Mouse (Mus musculus) testis, adult 2 months (tissue): ENCODE results near the gene Col3a1. TPM values are rescaled to one million over a fixed set of nuclear protein-coding genes. Genes with fewer than 3 reads are reported as not detected.

Experiments used
- H3K27ac ChIP-seq: fragments of 200-500 bp; 2 replicates; pipeline ENCODE4 v1.5.1; 2012; ENCODE audit warnings: low read depth, low read length; ENCODE audit not compliant: control insufficient read depth, insufficient read depth
- H3K27me3 ChIP-seq: fragments of 200-500 bp; 2 replicates; pipeline ENCODE4 v1.6.1; 2012; ENCODE audit warnings: mild to moderate bottlenecking, low read length, moderate library complexity; ENCODE audit not compliant: control insufficient read depth, insufficient read depth
- H3K36me3 ChIP-seq: fragments of 200-500 bp; 2 replicates; pipeline ENCODE4 v1.6.1; 2012; ENCODE audit warnings: mild to moderate bottlenecking, low read length; ENCODE audit not compliant: control insufficient read depth, insufficient read depth
- H3K4me1 ChIP-seq: fragments of 200-500 bp; 2 replicates; pipeline ENCODE4 v1.6.1; 2012; ENCODE audit warnings: low read length; ENCODE audit not compliant: control insufficient read depth, insufficient read depth
- H3K4me3 ChIP-seq: fragments of 200-500 bp; 2 replicates; pipeline ENCODE4 v1.5.1; 2012; ENCODE audit warnings: low read depth, mild to moderate bottlenecking, low read length, moderate library complexity, mixed read lengths; ENCODE audit not compliant: control insufficient read depth
- CTCF ChIP-seq: fragments of 200-500 bp; IDR thresholded peaks from 2 replicates; pipeline ENCODE4 v1.5.1; 2012; ENCODE audit warnings: low read depth, mild to moderate bottlenecking, inconsistent platforms, low read length, moderate library complexity; ENCODE audit not compliant: control insufficient read depth, insufficient read depth, insufficient replicate concordance
- POLR2A ChIP-seq: fragments of 200-500 bp; IDR thresholded peaks from 2 replicates; pipeline ENCODE4 v1.6.1; 2012; ENCODE audit warnings: low read depth, mild to moderate bottlenecking, inconsistent platforms, low read length, moderate library complexity; ENCODE audit not compliant: control insufficient read depth
- polyA plus RNA-seq: library from polyadenylated mRNA; depleted of rRNA; stranded (reverse); fragments of >200 nt; gene quantifications from 2 replicates; pipeline ENCODE4 v1.2.3, GENCODE M21; 2012; rRNA removed

Col3a1 gene
- polyA plus RNA-seq, 1 experiment, result 16.0 TPM

- no peak overlapping the region for H3K4me3 ChIP-seq
- peaks cover 3% of the 10 kb centered on the region; the same call in 1 of the 2 replicates for H3K4me1 ChIP-seq
- H3K27me3 ChIP-seq, result no peaks in the 10 kb centered on the region
- H3K27ac ChIP-seq, result no peak overlapping the region
- TF ChIP-seq CTCF, result no peak
- TF ChIP-seq POLR2A, result no peak
- no peaks in the 10 kb centered on the region for H3K36me3 ChIP-seq
Measured at GRCm38 (mm10) chr1:45329149-45329548, 17.8 kb downstream of the Col3a1 start.

DNA sequence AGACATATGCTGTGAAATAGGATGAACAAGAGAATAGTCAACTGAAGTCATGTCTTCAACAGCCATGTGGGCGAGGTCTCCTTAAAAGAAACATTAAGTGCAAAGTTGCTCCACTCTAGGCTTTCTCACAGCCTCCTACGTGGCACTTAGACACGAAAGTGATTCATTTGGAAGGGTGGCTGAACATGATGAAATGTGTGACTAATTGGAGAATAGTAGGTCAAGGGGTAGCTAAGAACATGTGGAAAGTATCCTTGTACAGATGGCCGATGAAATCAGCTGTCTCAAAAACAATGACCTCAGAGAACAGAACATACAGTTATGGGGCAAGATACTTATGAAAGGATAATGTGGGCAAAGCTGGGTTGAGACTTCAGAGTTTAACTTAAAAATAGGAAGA lies 44.6 kb downstream of the Col3a1 start:
- Histone ChIP-seq H3K4me1 (no peaks in the 10 kb centered on the region), H3K27ac (no peak overlapping the region), H3K36me3 (no peaks in the 10 kb centered on the region), H3K27me3 (no peaks in the 10 kb centered on the region), H3K4me3 (no peak overlapping the region)
- TF ChIP-seq POLR2A (no peak), CTCF (no peak)

- TF ChIP-seq POLR2A, result no peak
- TF ChIP-seq CTCF, result no peak
- H3K4me1 ChIP-seq, result no peaks in the 10 kb centered on the region
- H3K36me3 ChIP-seq, result no peaks in the 10 kb centered on the region
- H3K27me3 ChIP-seq, result no peaks in the 10 kb centered on the region
- H3K27ac ChIP-seq, result no peak overlapping the region
- H3K4me3 ChIP-seq, result no peak overlapping the region
Measured at GRCm38 (mm10) chr1:45358020-45358419, 46.7 kb downstream of the Col3a1 start.

GRCm38 (mm10) chr1:45359147-45359546 lies 47.8 kb downstream of the Col3a1 start:
- H3K27me3 ChIP-seq, result no peaks in the 10 kb centered on the region
- H3K4me1 ChIP-seq, result no peaks in the 10 kb centered on the region
- no peak overlapping the region for H3K4me3 ChIP-seq
- H3K27ac ChIP-seq, result no peak overlapping the region
- TF ChIP-seq POLR2A (no peak), CTCF (no peak)
- H3K36me3 ChIP-seq, result no peaks in the 10 kb centered on the region

GRCm38 (mm10) chr1:45359673-45360072 lies 48.3 kb downstream of the Col3a1 start:
- no peaks in the 10 kb centered on the region for H3K27me3 ChIP-seq
- H3K36me3 ChIP-seq, result no peaks in the 10 kb centered on the region
- H3K27ac ChIP-seq, result no peak overlapping the region
- no peak overlapping the region for H3K4me3 ChIP-seq
- no peaks in the 10 kb centered on the region for H3K4me1 ChIP-seq
- TF ChIP-seq CTCF (no peak), POLR2A (no peak)

- H3K4me3 ChIP-seq, result no peak overlapping the region
- TF ChIP-seq POLR2A (no peak), CTCF (no peak)
- no peaks in the 10 kb centered on the region for H3K36me3 ChIP-seq
- H3K4me1 ChIP-seq, result no peaks in the 10 kb centered on the region
- H3K27ac ChIP-seq, result no peak overlapping the region
- H3K27me3 ChIP-seq, result no peaks in the 10 kb centered on the region
Measured at GRCm38 (mm10) chr1:45363274-45363673, 51.9 kb downstream of the Col3a1 start.

DNA sequence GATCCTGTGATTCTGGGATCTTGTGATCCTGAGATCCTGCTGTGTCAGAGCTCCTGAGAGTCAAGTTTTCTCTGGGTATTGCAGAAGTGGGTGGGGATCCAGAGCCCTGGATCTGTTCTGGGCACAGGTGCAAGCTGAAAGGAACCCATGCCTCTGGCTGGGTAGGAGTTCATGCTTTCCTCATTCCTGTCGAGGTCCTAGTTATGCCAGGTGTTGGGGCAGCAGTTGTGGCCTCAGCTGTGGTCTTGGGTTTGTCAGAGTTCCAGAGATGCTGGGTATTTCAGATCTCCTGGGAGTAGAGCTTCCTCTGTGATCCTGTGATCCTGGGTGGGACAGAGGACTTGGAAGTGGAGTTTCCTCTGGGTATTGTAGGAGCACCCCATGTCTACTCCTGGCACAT lies 54.1 kb downstream of the Col3a1 start:
- Histone ChIP-seq H3K27me3 (no peaks in the 10 kb centered on the region), H3K27ac (no peak overlapping the region), H3K4me3 (no peak overlapping the region), H3K36me3 (no peaks in the 10 kb centered on the region), H3K4me1 (no peaks in the 10 kb centered on the region)
- TF ChIP-seq POLR2A (no peak), CTCF (no peak)

DNA sequence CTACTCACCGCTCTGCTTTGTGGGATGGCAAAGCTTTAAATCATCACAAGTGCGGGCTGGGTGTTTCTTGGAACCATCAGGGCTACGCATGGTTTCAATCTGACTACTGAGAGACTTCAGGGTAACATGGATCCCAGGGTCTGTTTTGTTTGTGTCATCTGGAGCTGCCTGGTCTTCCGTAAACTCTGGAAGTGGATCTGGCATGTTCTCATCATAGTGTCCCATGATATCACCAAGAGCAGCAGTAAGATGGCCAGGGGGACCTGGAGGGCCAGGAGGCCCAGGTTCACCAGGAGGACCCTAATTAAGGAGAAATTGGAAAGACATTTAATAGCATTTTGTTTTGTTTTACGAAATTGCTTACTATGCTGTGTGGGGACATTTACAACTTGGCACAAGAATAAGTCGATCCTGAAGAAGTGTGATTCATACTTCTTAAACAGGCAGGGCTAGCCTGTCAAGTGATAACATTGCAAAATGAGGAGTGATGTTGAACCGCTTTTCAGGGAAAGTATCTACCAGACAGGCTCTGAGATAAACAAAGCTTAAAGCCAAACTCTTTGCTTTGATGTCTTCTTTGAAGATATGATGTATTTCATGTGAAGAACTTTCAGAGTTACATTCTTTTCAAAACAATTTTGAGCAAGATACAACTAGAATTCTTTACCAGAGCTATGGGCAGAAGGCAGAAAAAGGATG lies 68.8 kb downstream of the Col3a1 start:
- no peaks in the 10 kb centered on the region for H3K27me3 ChIP-seq
- H3K27ac ChIP-seq, result no peak overlapping the region
- no peak overlapping the region for H3K4me3 ChIP-seq
- no peak for TF ChIP-seq CTCF
- TF ChIP-seq POLR2A, result no peak
- no peaks in the 10 kb centered on the region for H3K4me1 ChIP-seq
- no peaks in the 10 kb centered on the region for H3K36me3 ChIP-seq

DNA sequence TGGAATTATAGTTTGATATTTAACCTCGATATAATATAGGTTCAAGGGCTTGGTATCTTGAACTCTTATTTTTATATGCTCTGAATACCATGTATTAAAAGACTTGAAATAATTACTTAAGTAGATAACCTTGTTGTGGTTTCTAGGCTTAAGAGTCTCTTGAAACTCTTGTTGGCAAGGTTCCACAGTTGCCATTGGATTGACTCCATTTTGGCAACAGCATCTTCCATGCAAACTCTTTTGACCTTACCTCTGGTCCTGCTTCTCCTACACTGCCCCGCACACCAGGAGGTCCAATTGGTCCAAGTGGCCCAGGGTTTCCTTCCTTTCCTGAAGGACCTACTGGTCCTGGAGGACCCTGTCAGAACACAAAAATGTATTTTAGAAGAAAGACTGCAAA lies 70.5 kb downstream of the Col3a1 start:
- H3K27me3 ChIP-seq, result no peaks in the 10 kb centered on the region
- no peak overlapping the region for H3K4me3 ChIP-seq
- TF ChIP-seq CTCF, result no peak
- TF ChIP-seq POLR2A, result no peak
- no peaks in the 10 kb centered on the region for H3K4me1 ChIP-seq
- H3K36me3 ChIP-seq, result no peaks in the 10 kb centered on the region
- H3K27ac ChIP-seq, result no peak overlapping the region

Other genes with a start within 250 kb of the Col3a1 start
- gene Col5a2, start 191.7 kb downstream of the Col3a1 start, polyA plus RNA-seq, result 0.96 and 1.1 TPM in 2 replicates